Mouse (Mus musculus) CD4-positive helper T cell, adult 2 months (primary cell): ENCODE results near the gene Olfr767.
"Not testable (repeated sequence)": the region's sequence is repeated elsewhere in the genome, so short reads cannot be mapped to it uniquely, and the experiment has no call there.

Source experiments
- DNase-seq: peaks from one replicate; pipeline ENCODE4 v3.0.0-alpha.2; 2012; ENCODE audit warnings: low read depth, missing footprints, low spot score

Olfr767 gene

GRCm38 (mm10) chr10:129082810-129083209 lies at the start of gene Olfr767:
Gene Olfr767, minus strand, starts transcription at chr10:129082910.
- DNase-seq, result not testable (repeated sequence)

GRCm38 (mm10) chr10:129117761-129118160 lies 35.1 kb upstream of the Olfr767 start, which contains the start of gene Olfr769:
Gene Olfr769, minus strand, starts transcription at chr10:129117861.
- no peak for DNase-seq

GRCm38 (mm10) chr10:129115146-129115545 lies 32.4 kb upstream of the Olfr767 start:
- DNase-seq, result no peak

GRCm38 (mm10) chr10:129101231-129101630 lies 18.5 kb upstream of the Olfr767 start:
- DNase-seq, result no peak

- DNase-seq, result no peak
Observed at GRCm38 (mm10) chr10:129099275-129099674, 16.6 kb upstream of the Olfr767 start, which contains the start of gene Olfr768. Gene Olfr768, minus strand, starts transcription at chr10:129099375.

GRCm38 (mm10) chr10:129068877-129069276 lies 13.8 kb downstream of the Olfr767 start, which contains the start of gene Olfr766-ps1:
Gene Olfr766-ps1, minus strand, starts transcription at chr10:129068977.
- no peak for DNase-seq

- not testable (repeated sequence) for DNase-seq
Observed at GRCm38 (mm10) chr10:129049898-129050297, 32.8 kb downstream of the Olfr767 start, which contains the start of gene Olfr765. Gene Olfr765, minus strand, starts transcription at chr10:129049998.

GRCm38 (mm10) chr10:129039796-129040195 lies 42.9 kb downstream of the Olfr767 start, which contains the start of gene Olfr764-ps1:
Gene Olfr764-ps1, minus strand, starts transcription at chr10:129039896.
- no peak for DNase-seq

GRCm38 (mm10) chr10:129028343-129028742 lies 54.4 kb downstream of the Olfr767 start:
- no peak for DNase-seq

GRCm38 (mm10) chr10:129026018-129026662 lies 56.6 kb downstream of the Olfr767 start:
- peak; percentile 34 for DNase-seq
